Mouse (Mus musculus) midbrain, embryonic 15.5 days (tissue): ENCODE data around the gene Rptor. TPM values are rescaled to one million over a fixed set of nuclear protein-coding genes. Genes with fewer than 3 reads are reported as not detected.

Source experiments
- ATAC-seq: fragments of 200-750 bp; cut with Nextera tagmentation; replicated peaks from 2 replicates; pipeline ENCODE4 v1.8.0; 2017; ENCODE audit warnings: moderate TSS enrichment
- H3K27ac ChIP-seq: fragments of 300-500 bp; sonication (generic); 2 replicates; pipeline ENCODE4 v1.5.1; 2015; ENCODE audit warnings: mild to moderate bottlenecking, inconsistent platforms
- H3K27me3 ChIP-seq: fragments of 300-500 bp; sonication (generic); replicated peaks from 2 replicates; pipeline ENCODE4 v1.6.1; 2015; ENCODE audit warnings: inconsistent platforms
- H3K36me3 ChIP-seq: fragments of 300-500 bp; sonication (generic); replicated peaks from 2 replicates; pipeline ENCODE4 v1.6.1; 2015; ENCODE audit warnings: inconsistent platforms
- H3K4me1 ChIP-seq: fragments of 300-500 bp; sonication (generic); 2 replicates; pipeline ENCODE4 v1.6.1; 2015; ENCODE audit warnings: inconsistent platforms
- H3K4me2 ChIP-seq: fragments of 300-500 bp; sonication (generic); 2 replicates; pipeline ENCODE4 v1.6.1; 2015; ENCODE audit warnings: inconsistent platforms, mild to moderate bottlenecking, moderate library complexity
- H3K4me3 ChIP-seq: fragments of 300-500 bp; sonication (generic); 2 replicates; pipeline ENCODE4 v1.5.1; 2015; ENCODE audit warnings: mild to moderate bottlenecking, inconsistent platforms
- H3K9ac ChIP-seq: fragments of 300-500 bp; sonication (generic); 2 replicates; pipeline ENCODE4 v1.6.1; 2015; ENCODE audit warnings: mild to moderate bottlenecking, inconsistent platforms
- H3K9me3 ChIP-seq: fragments of 300-500 bp; sonication (generic); 2 replicates; pipeline ENCODE4 v1.6.1; 2016; ENCODE audit warnings: inconsistent platforms
- WGBS: fragments of 180-500 bp; shearing (Covaris S2); methylation state at CpG from one replicate; pipeline ENCODE4 v1.1.7; 2015; ENCODE audit warnings: mixed read lengths; 5-methylcytosine and 5-hydroxymethylcytosine counted together
- polyA plus RNA-seq: library from polyadenylated mRNA; unstranded; fragments of >200 nt; fragmentation: Nextera tagmentation; extraction: Ambion mirVana; gene quantifications from 2 replicates; pipeline ENCODE4 v1.2.1, GENCODE M21; 2015

Rptor gene
- polyA plus RNA-seq, 1 experiment from 2014 or later = 13.1 TPM

DNA sequence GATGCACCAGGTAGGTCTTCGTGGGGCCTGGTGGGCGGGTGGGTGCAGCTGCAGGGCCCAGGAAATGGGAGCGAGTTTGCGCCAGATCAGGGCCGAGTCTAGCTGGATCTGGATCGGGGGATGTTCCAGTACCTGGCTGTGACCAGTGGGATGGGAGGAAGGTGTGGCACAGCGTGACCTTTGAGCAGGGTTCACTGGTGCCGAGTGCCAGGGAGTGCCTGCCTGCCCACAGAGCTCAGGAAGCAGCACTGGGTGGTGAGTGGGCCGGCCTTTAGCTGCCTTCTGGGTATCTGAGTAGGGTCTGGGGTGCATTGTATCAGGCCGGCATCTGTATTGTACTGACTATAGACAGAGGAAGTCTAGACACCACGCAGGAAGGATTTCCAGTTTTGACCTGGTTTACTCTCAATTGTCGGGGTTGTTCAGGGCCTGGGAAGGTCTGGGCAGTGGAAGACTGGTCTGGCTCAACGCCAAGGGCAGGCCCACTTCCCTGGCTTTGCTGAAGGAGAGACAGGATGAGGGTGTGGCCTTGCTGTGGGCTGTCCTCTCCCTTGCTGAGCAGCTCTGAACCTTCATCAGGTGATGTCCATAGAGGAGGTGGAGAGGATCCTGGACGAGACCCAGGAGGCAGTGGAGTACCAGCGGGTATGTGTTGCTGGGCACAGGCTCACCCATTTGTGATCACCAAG lies 313.5 kb downstream of the Rptor start:
- H3K4me3 ChIP-seq = no peak overlapping the region
- no peaks in the 10 kb centered on the region for H3K27me3 ChIP-seq
- H3K36me3 ChIP-seq = peaks cover 25% of the 10 kb centered on the region; the same call in 1 of the 2 replicates
- no peak overlapping the region for H3K9ac ChIP-seq
- no peak overlapping the region for H3K27ac ChIP-seq
- WGBS = 90% methylated on average over 15 of the region's 15 CpGs
- H3K4me1 ChIP-seq = peaks cover 33% of the 10 kb centered on the region
- no peak overlapping the region for H3K4me2 ChIP-seq
- no peaks in the 10 kb centered on the region for H3K9me3 ChIP-seq
- ATAC-seq = no peak

DNA sequence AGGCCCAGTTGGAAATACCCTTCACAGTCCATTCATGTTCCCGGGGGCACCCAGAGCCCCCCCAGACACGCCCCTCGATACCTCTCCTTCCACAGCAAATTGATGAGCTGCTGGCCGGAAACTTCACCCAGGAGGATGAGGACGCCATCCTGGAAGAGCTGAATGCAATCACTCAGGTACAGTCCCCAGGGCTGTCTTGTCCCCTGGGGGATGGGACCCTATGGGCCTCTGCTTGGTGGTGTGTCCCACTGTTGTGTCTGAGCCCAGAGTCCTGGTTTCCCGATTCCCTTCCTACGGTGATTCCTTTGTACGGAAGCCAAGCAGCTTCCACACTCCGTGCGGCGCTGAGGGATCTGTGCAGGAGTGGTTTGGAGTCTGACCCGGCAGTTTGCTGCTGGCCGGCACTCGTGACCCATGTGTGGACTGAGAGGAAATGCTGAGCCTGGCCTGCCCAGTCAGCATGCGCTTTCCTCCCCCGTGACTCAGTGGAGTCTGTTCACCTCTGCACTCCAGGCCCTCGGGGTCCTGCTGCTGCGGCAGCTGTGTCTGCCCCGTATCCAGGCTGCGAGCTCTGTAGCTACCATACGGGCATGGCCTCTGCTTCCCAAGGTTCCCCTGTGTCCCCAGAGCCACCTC lies 314.2 kb downstream of the Rptor start:
- H3K36me3 ChIP-seq = peaks cover 25% of the 10 kb centered on the region; the same call in 1 of the 2 replicates
- no peaks in the 10 kb centered on the region for H3K27me3 ChIP-seq
- H3K9ac ChIP-seq = no peak overlapping the region
- 90% methylated on average over 21 of the region's 21 CpGs for WGBS
- H3K4me2 ChIP-seq = no peak overlapping the region
- H3K27ac ChIP-seq = no peak overlapping the region
- H3K9me3 ChIP-seq = no peaks in the 10 kb centered on the region
- no peak overlapping the region for H3K4me3 ChIP-seq
- peaks cover 33% of the 10 kb centered on the region for H3K4me1 ChIP-seq
- no peak for ATAC-seq

DNA sequence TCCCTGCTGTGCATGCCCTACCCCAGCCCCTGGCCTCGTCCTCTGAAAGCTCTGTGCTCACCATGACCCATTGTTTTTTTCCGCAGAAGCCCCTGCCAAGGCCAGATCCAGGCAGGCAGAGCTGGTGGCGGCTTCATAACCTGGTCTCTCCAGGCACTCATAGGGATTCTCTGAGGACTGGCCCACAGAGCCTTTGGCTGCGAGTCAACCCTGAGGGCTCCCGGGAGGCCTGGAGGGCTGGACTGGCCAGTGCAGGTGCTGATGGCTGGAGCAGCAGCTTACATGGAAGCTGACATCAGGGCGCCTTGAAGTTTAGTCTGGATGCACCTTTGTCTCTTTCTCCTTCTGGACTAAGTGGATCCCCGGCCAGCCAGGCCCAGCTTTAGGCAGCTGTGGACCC lies 315.8 kb downstream of the Rptor start:
- Histone ChIP-seq H3K27ac (no peak overlapping the region), H3K4me2 (no peak overlapping the region), H3K36me3 (peaks cover 25% of the 10 kb centered on the region; the same call in 1 of the 2 replicates), H3K9me3 (no peaks in the 10 kb centered on the region), H3K27me3 (no peaks in the 10 kb centered on the region), H3K9ac (no peak overlapping the region), H3K4me3 (no peak overlapping the region), H3K4me1 (peaks cover 21% of the 10 kb centered on the region)
- WGBS = 92% methylated on average over 7 of the region's 7 CpGs
- ATAC-seq = no peak

DNA sequence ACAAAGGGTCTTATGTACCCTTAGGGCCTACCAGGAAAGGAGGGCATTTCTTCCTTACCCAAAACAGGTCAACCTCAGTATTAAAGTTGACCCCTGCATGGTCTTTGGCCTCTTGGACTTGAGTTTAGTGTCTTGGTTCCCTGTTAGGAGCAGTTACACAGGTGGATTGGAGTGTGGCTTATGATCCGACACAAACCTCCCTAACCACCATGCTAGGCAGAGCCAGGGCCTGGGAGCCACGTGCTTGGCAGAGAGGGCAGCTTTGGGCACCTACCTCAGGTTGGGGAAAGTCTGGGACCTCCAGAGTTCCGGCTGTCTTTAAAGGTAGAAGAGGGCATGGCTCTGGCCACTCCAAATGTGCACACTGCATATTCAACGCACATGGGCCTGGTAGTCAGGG lies 316.7 kb downstream of the Rptor start:
- no peak overlapping the region for H3K27ac ChIP-seq
- ATAC-seq = no peak
- H3K9me3 ChIP-seq = no peaks in the 10 kb centered on the region
- H3K9ac ChIP-seq = no peak overlapping the region
- peaks cover 25% of the 10 kb centered on the region; the same call in 1 of the 2 replicates for H3K36me3 ChIP-seq
- 94% methylated on average over 4 of the region's 4 CpGs for WGBS
- H3K4me2 ChIP-seq = no peak overlapping the region
- H3K4me1 ChIP-seq = peaks cover 18% of the 10 kb centered on the region
- no peaks in the 10 kb centered on the region for H3K27me3 ChIP-seq
- H3K4me3 ChIP-seq = no peak overlapping the region

DNA sequence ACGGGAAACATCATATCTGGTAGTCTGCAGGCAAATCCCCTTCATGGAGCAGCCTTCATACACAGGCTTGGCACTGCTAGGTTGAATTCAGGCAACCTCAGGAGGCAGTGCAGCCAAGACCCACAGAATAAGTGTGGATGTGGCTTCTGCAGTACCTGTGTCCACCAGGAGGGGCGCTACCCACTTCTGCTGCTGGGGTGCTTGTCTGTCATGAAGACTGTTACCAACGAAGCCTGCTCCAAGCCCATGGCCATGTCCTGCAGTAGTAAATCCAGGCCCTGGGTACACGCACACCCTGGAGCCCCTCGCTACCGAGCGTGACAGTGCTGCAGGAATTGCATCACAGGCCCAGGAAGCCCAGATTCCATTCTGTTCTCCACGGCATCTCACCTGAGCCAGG lies 317.2 kb downstream of the Rptor start:
- Histone ChIP-seq H3K36me3 (peaks cover 25% of the 10 kb centered on the region; the same call in 1 of the 2 replicates), H3K4me3 (no peak overlapping the region), H3K4me1 (peaks cover 13% of the 10 kb centered on the region), H3K9ac (no peak overlapping the region), H3K27ac (no peak overlapping the region), H3K4me2 (no peak overlapping the region), H3K27me3 (no peaks in the 10 kb centered on the region), H3K9me3 (no peaks in the 10 kb centered on the region)
- 63% methylated on average over 8 of the region's 8 CpGs for WGBS
- no peak for ATAC-seq

DNA sequence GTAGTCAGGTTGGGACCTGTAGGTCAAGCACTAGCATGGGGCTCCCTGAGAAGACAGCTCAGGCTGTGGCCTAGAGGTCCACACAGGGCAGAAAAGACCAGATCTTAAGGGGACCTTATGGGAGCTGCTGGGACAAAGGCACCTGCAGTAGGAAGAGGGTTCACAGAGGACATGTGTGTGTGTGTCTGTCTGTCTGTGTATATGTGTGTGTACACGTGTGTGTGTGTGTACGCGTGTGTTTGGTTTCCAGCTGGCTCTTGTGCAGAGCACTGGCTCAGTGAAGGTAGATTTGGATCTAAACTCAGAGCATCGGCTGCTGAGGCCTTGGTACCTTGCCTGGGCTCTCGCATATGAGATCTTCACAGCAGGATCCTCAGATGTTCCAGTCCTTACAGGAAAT lies 318.0 kb downstream of the Rptor start:
- no peak overlapping the region for H3K9ac ChIP-seq
- H3K4me1 ChIP-seq = peaks cover 5% of the 10 kb centered on the region
- H3K27ac ChIP-seq = no peak overlapping the region
- no peak for ATAC-seq
- WGBS = 91% methylated on average over 5 of the region's 5 CpGs
- no peaks in the 10 kb centered on the region for H3K27me3 ChIP-seq
- no peaks in the 10 kb centered on the region for H3K9me3 ChIP-seq
- peaks cover 25% of the 10 kb centered on the region; the same call in 1 of the 2 replicates for H3K36me3 ChIP-seq
- no peak overlapping the region for H3K4me2 ChIP-seq
- no peak overlapping the region for H3K4me3 ChIP-seq

DNA sequence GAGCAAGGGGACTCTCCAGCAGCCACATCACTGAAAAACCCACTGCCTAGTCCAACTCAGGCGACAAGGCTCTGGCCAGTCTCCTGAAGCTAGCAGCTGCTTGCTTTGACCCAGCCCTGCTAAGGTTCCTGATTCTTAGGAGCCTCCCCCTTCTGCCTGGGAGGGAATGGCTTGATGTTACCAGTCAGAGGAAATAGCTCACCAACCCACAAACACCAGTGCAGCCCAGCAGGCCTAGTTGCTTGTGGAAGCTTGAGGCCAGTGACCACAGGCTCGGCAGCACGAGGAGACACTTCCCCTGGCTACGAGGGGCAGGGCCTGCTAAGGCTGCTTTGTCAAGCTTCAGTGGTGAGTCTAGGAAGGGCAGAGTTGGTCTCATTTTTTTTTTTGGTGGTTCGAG lies 322.5 kb downstream of the Rptor start:
- Histone ChIP-seq H3K9me3 (no peaks in the 10 kb centered on the region), H3K27me3 (no peaks in the 10 kb centered on the region), H3K4me3 (no peak overlapping the region), H3K4me2 (no peak overlapping the region), H3K4me1 (no peaks in the 10 kb centered on the region), H3K27ac (no peak overlapping the region), H3K36me3 (no peaks in the 10 kb centered on the region), H3K9ac (no peak overlapping the region)
- 77% methylated on average over 5 of the region's 5 CpGs for WGBS
- no peak for ATAC-seq

DNA sequence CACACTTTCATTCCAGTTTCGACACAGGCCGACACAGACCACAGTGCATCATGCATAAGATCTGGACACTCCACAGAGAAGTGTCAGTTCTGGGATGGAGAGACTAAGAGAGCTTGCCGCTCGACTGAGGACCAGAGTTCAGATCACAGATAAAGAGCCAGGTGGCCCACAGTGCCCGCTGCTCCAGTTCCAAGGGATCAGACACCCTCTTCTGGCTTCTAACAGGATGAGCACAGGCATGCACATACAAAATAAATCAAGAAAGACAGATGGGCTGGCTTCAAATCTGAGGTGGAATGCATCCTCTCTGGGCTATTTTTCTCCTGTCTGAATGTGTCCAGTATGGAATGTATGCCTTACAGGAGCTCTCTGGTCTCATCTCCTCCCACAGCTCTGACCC lies 324.1 kb downstream of the Rptor start:
- Histone ChIP-seq H3K27me3 (no peaks in the 10 kb centered on the region), H3K4me1 (no peaks in the 10 kb centered on the region), H3K4me2 (no peak overlapping the region), H3K36me3 (no peaks in the 10 kb centered on the region), H3K4me3 (no peak overlapping the region), H3K27ac (no peak overlapping the region), H3K9me3 (no peaks in the 10 kb centered on the region), H3K9ac (no peak overlapping the region)
- 79% methylated on average over 5 of the region's 5 CpGs for whole genome bisulfite sequencing
- ATAC-seq = no peak

DNA sequence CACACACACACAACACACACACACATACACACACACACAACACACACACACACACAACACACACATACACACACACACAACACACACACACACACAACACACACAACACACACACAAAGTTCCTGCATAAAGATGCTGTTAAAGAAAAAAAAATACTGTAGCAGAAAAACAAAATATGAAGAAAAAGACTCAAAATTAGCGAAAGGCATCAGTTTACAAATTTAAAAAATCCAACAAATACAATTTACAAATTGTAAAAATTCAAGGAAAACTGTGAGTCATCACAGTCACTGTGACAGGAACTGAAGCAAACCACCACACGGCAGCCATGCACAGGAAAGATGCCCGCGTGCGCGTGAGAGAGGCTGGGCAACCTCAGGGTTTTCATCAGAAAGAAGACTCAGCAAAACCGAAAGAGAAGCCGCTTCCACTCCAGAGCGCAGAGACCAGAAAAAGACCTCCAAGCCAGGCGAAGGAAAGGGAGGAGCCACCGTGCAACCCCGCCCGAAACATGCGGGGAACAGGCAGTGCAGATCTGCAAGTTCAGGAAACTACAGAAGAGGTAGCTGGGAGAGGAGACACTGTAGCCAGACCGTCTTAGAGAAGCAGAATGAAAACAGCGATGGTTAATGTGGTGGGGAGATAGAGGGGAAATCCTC lies 325.4 kb downstream of the Rptor start:
- Histone ChIP-seq H3K4me1 (no peaks in the 10 kb centered on the region), H3K36me3 (no peaks in the 10 kb centered on the region), H3K4me3 (no peak overlapping the region), H3K27ac (no peak overlapping the region), H3K9ac (no peak overlapping the region), H3K9me3 (no peaks in the 10 kb centered on the region), H3K27me3 (no peaks in the 10 kb centered on the region), H3K4me2 (no peak overlapping the region)
- WGBS = 76% methylated on average over 16 of the region's 16 CpGs
- no peak for ATAC-seq

DNA sequence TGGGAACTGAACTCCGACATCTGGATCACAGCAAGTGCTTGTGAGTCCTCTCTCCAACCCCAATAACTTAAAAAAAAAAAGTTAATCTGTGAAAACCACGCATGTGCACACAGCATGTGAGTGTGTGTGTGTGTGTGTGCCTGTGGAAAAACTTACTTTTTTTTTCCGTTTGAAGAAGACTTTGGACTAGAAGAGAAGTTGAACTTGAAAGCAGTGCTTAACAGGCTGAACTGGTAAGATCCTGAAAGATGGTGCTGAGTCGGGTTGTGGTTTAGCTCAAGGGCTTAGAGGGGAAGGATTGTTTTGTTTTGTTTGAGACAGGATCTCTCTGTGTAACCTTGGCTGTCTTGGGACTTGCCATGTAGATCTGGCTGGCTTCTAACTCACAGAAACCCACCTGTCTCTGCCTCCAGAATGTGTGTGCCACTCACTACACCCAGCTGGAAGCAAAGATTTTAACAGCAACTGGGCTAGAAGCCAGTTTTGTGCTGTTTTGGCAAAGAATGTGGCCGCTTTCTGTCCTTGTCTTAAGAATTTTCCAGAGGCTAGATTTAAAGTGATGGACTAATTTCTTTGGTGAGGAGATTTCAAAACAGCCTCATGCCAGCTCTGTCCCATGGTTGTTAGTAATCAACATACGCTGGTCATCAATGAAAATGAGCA lies 327.0 kb downstream of the Rptor start:
- Histone ChIP-seq H3K27ac (no peak overlapping the region), H3K4me1 (no peaks in the 10 kb centered on the region), H3K27me3 (no peaks in the 10 kb centered on the region), H3K4me2 (no peak overlapping the region), H3K36me3 (no peaks in the 10 kb centered on the region), H3K4me3 (no peak overlapping the region), H3K9ac (no peak overlapping the region), H3K9me3 (no peaks in the 10 kb centered on the region)
- no peak for ATAC-seq
- WGBS = 84% methylated on average over 6 of the region's 6 CpGs

DNA sequence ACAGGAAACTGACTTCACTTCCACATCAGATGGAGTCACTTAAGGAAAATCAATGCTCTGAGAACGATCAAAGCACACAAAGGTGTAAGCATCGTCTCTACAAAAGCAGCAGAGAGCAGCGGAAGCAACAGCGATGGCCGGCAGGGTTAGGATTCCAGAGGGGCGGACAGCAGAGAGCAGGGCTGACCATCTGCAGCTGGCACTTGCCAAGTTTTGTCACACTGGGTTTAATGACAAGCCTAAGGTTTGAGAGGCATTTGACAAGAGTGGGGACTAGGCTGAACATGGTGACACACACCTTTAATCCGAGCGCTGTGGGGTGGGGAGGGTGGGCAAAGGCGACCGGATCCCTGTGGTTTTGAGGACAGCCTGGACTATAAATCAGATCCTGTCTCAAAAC lies 329.1 kb downstream of the Rptor start:
- Histone ChIP-seq H3K36me3 (no peaks in the 10 kb centered on the region), H3K27ac (no peak overlapping the region), H3K27me3 (no peaks in the 10 kb centered on the region), H3K4me1 (peaks cover 2% of the 10 kb centered on the region; the same call in 1 of the 2 replicates), H3K9me3 (no peaks in the 10 kb centered on the region), H3K4me2 (no peak overlapping the region), H3K4me3 (no peak overlapping the region), H3K9ac (no peak overlapping the region)
- no peak for ATAC-seq
- WGBS = 72% methylated on average over 10 of the region's 10 CpGs

DNA sequence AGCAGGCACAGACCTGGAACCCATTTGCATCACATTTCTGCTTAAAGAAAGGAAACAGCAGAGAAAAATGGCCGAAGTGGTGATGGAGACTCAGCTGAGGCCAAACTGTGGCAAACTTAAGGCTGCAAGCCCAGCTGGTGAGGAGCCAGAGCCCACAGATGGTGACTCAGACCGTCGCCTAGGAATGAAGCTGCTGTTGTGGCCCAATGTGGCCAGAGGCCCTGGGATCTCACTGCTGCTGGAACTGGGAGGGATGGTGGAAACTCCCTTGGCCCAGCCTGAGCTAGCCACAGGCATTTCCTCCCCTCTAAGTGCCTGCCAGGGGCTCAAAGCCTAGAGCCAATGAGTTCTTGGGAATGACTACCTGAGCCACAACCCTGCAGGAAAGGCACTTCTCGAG lies 330.4 kb downstream of the Rptor start:
- peaks cover 9% of the 10 kb centered on the region; the same call in 1 of the 2 replicates for H3K4me1 ChIP-seq
- WGBS = 71% methylated on average over 4 of the region's 4 CpGs
- no peak overlapping the region for H3K9ac ChIP-seq

More for the DNA sequence above, 330.4 kb downstream of the Rptor start:
- Histone ChIP-seq H3K4me3 (no peak overlapping the region), H3K9me3 (no peaks in the 10 kb centered on the region), H3K36me3 (no peaks in the 10 kb centered on the region), H3K4me2 (no peak overlapping the region), H3K27ac (no peak overlapping the region), H3K27me3 (no peaks in the 10 kb centered on the region)
- ATAC-seq = no peak
